Mouse (Mus musculus) kidney, adult 11 months (tissue): ENCODE data around the gene Slc9a6.

ENCODE experiments used
- DNase-seq: peaks from one replicate; pipeline ENCODE4 v3.0.0; 2022

Gene Slc9a6

GRCm38 (mm10) chrX:56609623-56610317, at the start of gene Slc9a6:
Gene Slc9a6 (plus strand): TSS chrX:56609757.
- DNase-seq: peak; percentile 66

GRCm38 (mm10) chrX:56572465-56572864, 37.1 kb upstream of the Slc9a6 start:
- DNase-seq: peak; percentile 3

GRCm38 (mm10) chrX:56578200-56578599, 31.4 kb upstream of the Slc9a6 start:
- no peak for DNase-seq

GRCm38 (mm10) chrX:56597219-56597886, 12.2 kb upstream of the Slc9a6 start:
- peak; percentile 17 for DNase-seq

- peak; percentile 96 for DNase-seq
Observed at GRCm38 (mm10) chrX:56597887-56598640, 11.5 kb upstream of the Slc9a6 start, which contains the start of gene Mmgt1. Gene Mmgt1 (minus strand): TSS chrX:56598069.

GRCm38 (mm10) chrX:56606536-56606935, 3.0 kb upstream of the Slc9a6 start:
- DNase-seq: no peak

- no peak for DNase-seq
Observed at GRCm38 (mm10) chrX:56607032-56607710, 2.4 kb upstream of the Slc9a6 start.

GRCm38 (mm10) chrX:56609285-56609622, 303 bp upstream of the Slc9a6 start:
- no peak for DNase-seq

GRCm38 (mm10) chrX:56610318-56610694, 749 bp downstream of the Slc9a6 start:
- no peak for DNase-seq

- no peak for DNase-seq
Observed at GRCm38 (mm10) chrX:56615236-56615635, 5.7 kb downstream of the Slc9a6 start.

- DNase-seq: no peak
Observed at GRCm38 (mm10) chrX:56636185-56636584, 26.6 kb downstream of the Slc9a6 start.

- no peak for DNase-seq
Observed at GRCm38 (mm10) chrX:56640066-56640465, 30.5 kb downstream of the Slc9a6 start.

GRCm38 (mm10) chrX:56649549-56650354, 40.2 kb downstream of the Slc9a6 start:
- DNase-seq: no peak

GRCm38 (mm10) chrX:56650355-56650652, 40.7 kb downstream of the Slc9a6 start:
- DNase-seq: no peak

GRCm38 (mm10) chrX:56650885-56651284, 41.3 kb downstream of the Slc9a6 start:
- DNase-seq: peak; percentile 49

- peak; percentile 32 for DNase-seq
Observed at GRCm38 (mm10) chrX:56651738-56652137, 42.2 kb downstream of the Slc9a6 start.

- no peak for DNase-seq
Observed at GRCm38 (mm10) chrX:56655686-56656085, 46.1 kb downstream of the Slc9a6 start.

- no peak for DNase-seq
Observed at GRCm38 (mm10) chrX:56659286-56659685, 49.7 kb downstream of the Slc9a6 start.

- no peak for DNase-seq
Observed at GRCm38 (mm10) chrX:56661143-56661542, 51.6 kb downstream of the Slc9a6 start.

- peak; percentile 21 for DNase-seq
Observed at GRCm38 (mm10) chrX:56662316-56662715, 52.8 kb downstream of the Slc9a6 start.

GRCm38 (mm10) chrX:56663377-56663776, 53.8 kb downstream of the Slc9a6 start:
- no peak for DNase-seq

GRCm38 (mm10) chrX:56665226-56665973, 55.8 kb downstream of the Slc9a6 start:
- peak; percentile 62 for DNase-seq
